8 mouse cellular contexts compared by ENCODE assay signal in the genomic region with DNA sequence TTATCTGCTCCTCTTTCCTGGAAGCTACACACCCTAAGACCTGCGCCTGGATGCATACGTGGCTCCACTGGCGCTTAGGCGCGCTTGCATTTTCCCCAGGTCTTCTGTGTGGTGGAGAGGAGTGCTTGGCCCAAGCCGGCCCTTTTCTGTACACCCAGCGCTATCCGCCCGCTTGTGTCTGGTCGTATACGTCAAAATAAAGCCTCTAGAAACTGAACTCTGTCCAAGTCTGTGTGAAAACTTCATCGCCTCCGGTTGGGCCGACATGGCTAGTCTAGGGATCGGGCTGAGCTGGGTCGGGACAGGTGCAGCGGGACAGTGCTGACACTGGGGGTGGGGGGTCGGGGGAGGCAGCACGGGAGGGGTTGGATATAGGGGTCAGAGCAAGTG. TPM values are rescaled to one million over a fixed set of nuclear protein-coding genes. Genes with fewer than 3 reads are reported as not detected.
DNase-seq lines count a peak whose midpoint lies in the region; ATAC-seq and TF ChIP-seq lines count a peak whose summit lies in the region.

No protein-coding gene starts in this region.

- TF ChIP-seq CTCF in left cerebral cortex, adult 2 months (IDR thresholded peaks at IDR 0.05) = no peak

- H3K4me2 ChIP-seq in hindbrain, embryonic 15.5 days = peak overlapping the region; percentile 89
- H3K4me2 ChIP-seq in myocyte (ENCODE audit: low read depth) = peak overlapping the region; percentile 88

- no peaks in the 10 kb centered on the region for H3K9me3 ChIP-seq in hindbrain, embryonic 15.5 days

- H3K4me3 ChIP-seq in left cerebral cortex, adult 2 months = peak overlapping the region; percentile 92
- peak overlapping the region; percentile 54 for H3K4me3 ChIP-seq in hindbrain, embryonic 15.5 days
- peak overlapping the region; percentile 77 for H3K4me3 ChIP-seq in myocyte

- H3K27ac ChIP-seq in left cerebral cortex, adult 2 months = no peak overlapping the region
- peak overlapping the region; percentile 78 for H3K27ac ChIP-seq in hindbrain, embryonic 15.5 days (replicated peaks)

- peaks cover 7% of the 10 kb centered on the region for H3K79me2 ChIP-seq in myocyte (ENCODE audit: control insufficient read depth, insufficient read depth)

- H3K27me3 ChIP-seq in hindbrain, embryonic 15.5 days = no peaks in the 10 kb centered on the region
- H3K27me3 ChIP-seq in myocyte (ENCODE audit: control insufficient read depth, insufficient read depth, insufficient read length) = no peaks in the 10 kb centered on the region

- peak in 1 of 2 experiments; percentile 23 for DNase-seq in left cerebral cortex, adult 2 months (ENCODE audit: extremely low spot score in 1 of 2, low spot score in 2 of 2)
- DNase-seq in left cerebral cortex, postnatal 25 days (ENCODE audit: low spot score in 2 of 2) = no peak
- DNase-seq in left cerebral cortex, postnatal 4 days = no peak
- DNase-seq in left cerebral cortex, adult 11 months (ENCODE audit: low spot score) = no peak
- no peak for DNase-seq in left cerebral cortex, postnatal 36 days (ENCODE audit: low spot score in 2 of 2)

- H3K36me3 ChIP-seq in hindbrain, embryonic 15.5 days = peaks cover 35% of the 10 kb centered on the region
- H3K36me3 ChIP-seq in myocyte (ENCODE audit: control insufficient read depth, insufficient read depth) = no peaks in the 10 kb centered on the region

- intact Hi-C loops in left cerebral cortex, adult 2 months (cut with DNase I) = no loop called here
- intact Hi-C loops in left cerebral cortex, postnatal 25 days (cut with DNase I) = loop anchor here (5.0 kb wide), 1 partner anchor 46 kb away; a partner anchor contains a TSS
- intact Hi-C loops in left cerebral cortex, postnatal 4 days (cut with DNase I) = loop anchor here (5.0 kb wide), 1 partner anchor 146 kb away; no protein-coding TSS in a partner anchor
- intact Hi-C loops in left cerebral cortex, postnatal 36 days (cut with DNase I) = loop anchor here (5.0 kb wide), 1 partner anchor 146 kb away; no protein-coding TSS in a partner anchor

- no peak for TF ChIP-seq POLR2A in myocyte (IDR thresholded peaks at IDR 0.05; ENCODE audit: insufficient read length, low read depth)

- H3ac ChIP-seq in myocyte (ENCODE audit: control insufficient read depth, insufficient read length) = peak overlapping the region; percentile 32

- H3K9ac ChIP-seq in hindbrain, embryonic 15.5 days = peak overlapping the region; percentile 27

- WGBS in hindbrain, embryonic 15.5 days = under 1% methylated on average over 19 of the region's 19 CpGs

- H3K4me1 ChIP-seq in hindbrain, embryonic 15.5 days (replicated peaks) = peaks cover 38% of the 10 kb centered on the region

- ATAC-seq in common myeloid progenitor, adult 5-6 weeks (replicated peaks; ENCODE audit: low read depth, poor library complexity, severe bottlenecking) = peak; percentile 1; the same call in 1 of the 2 replicates
- peak; percentile 35 for ATAC-seq in hindbrain, embryonic 15.5 days (ENCODE audit: low FRiP score, low read depth)

TF ChIP-seq in myocyte, 11 proteins besides CTCF, POLR2A, EP300 and RAD21:
- no peak for TF ChIP-seq REST (IDR thresholded peaks at IDR 0.05; ENCODE audit: insufficient read depth, insufficient read length)
- TF ChIP-seq MYOD1 (IDR thresholded peaks at IDR 0.05; ENCODE audit: control insufficient read depth in 1 of 3, insufficient read length in 2 of 3, low read depth in 2 of 3) = no peak
- TF ChIP-seq MYOG (IDR thresholded peaks at IDR 0.05; ENCODE audit: control insufficient read depth in 1 of 3, insufficient read depth in 1 of 3, insufficient read length in 2 of 3, low read depth in 2 of 3) = no peak
- no peak for TF ChIP-seq USF1 (IDR thresholded peaks at IDR 0.05; ENCODE audit: low read depth)
- no peak for TF ChIP-seq TCF3 (IDR thresholded peaks at IDR 0.05; ENCODE audit: insufficient read length, low read depth)
- no peak for TF ChIP-seq SRF (IDR thresholded peaks at IDR 0.05; ENCODE audit: control insufficient read depth, insufficient read length, low read depth)
- TF ChIP-seq POLR2AphosphoS2 (IDR thresholded peaks at IDR 0.05; ENCODE audit: insufficient read length, low read depth) = no peak
- no peak for TF ChIP-seq MAX (IDR thresholded peaks at IDR 0.05; ENCODE audit: low read depth)
- no peak for TF ChIP-seq TCF12 (IDR thresholded peaks at IDR 0.05; ENCODE audit: insufficient read depth, poor library complexity, severe bottlenecking)
TF ChIP-seq in myocyte: peak in this region for 0.

RNA-seq across cellular contexts. Expression of a gene that starts 0.5 kb away (rescaled TPM):
- 10 to 100 TPM; 16.5 to 17.4 TPM for total RNA-seq in left cerebral cortex, adult 2 months (2021)
- 10 to 100 TPM; 16.7 to 17.5 TPM for total RNA-seq in left cerebral cortex, postnatal 25 days (2021)
- total RNA-seq in common myeloid progenitor, adult 5-6 weeks (2017) = 10.7 and 13.0 TPM in 2 replicates
- 21.2 and 23.9 TPM in 2 replicates for polyA plus RNA-seq in hindbrain, embryonic 15.5 days (2015; fragmentation: Nextera tagmentation; extraction: Ambion mirVana)
- 32.0 TPM for polyA plus RNA-seq in myocyte (2012; fragmentation: generic; extraction: Trizol)
- 10 to 100 TPM; 15.2 to 15.5 TPM for total RNA-seq in left cerebral cortex, postnatal 4 days (2021)
- total RNA-seq in left cerebral cortex, postnatal 36 days (2021) = 10 to 100 TPM; 14.4 to 17.0 TPM

RNA-seq across cellular contexts. Expression of a gene that starts 4.4 kb away (rescaled TPM):
- total RNA-seq in left cerebral cortex, adult 2 months (2021) = 1 to 10 TPM; 1.9 to 2.1 TPM
- total RNA-seq in left cerebral cortex, postnatal 25 days (2021) = 1 to 10 TPM; 1.7 to 2.2 TPM
- total RNA-seq in common myeloid progenitor, adult 5-6 weeks (2017) = 0.49 and 3.3 TPM in 2 replicates
- polyA plus RNA-seq in hindbrain, embryonic 15.5 days (2015; fragmentation: Nextera tagmentation; extraction: Ambion mirVana) = 2.6 and 2.9 TPM in 2 replicates
- 1.8 TPM for polyA plus RNA-seq in myocyte (2012; fragmentation: generic; extraction: Trizol)
- 1 to 10 TPM; 1.6 to 2.8 TPM for total RNA-seq in left cerebral cortex, postnatal 4 days (2021)
- 1 to 10 TPM; 1.7 to 1.8 TPM for total RNA-seq in left cerebral cortex, postnatal 36 days (2021)

RNA-seq across cellular contexts. Expression of a gene that starts 31.7 kb away (rescaled TPM):
- not detected for total RNA-seq in left cerebral cortex, adult 2 months (2021)
- total RNA-seq in left cerebral cortex, postnatal 25 days (2021) = not detected
- not detected in 2 replicates for total RNA-seq in common myeloid progenitor, adult 5-6 weeks (2017)
- polyA plus RNA-seq in hindbrain, embryonic 15.5 days (2015; fragmentation: Nextera tagmentation; extraction: Ambion mirVana) = 0.18 TPM in 1 of 2 replicates, not detected in the other
- polyA plus RNA-seq in myocyte (2012; fragmentation: generic; extraction: Trizol) = 0.65 TPM
- total RNA-seq in left cerebral cortex, postnatal 4 days (2021) = not detected
- total RNA-seq in left cerebral cortex, postnatal 36 days (2021) = not detected

RNA-seq across cellular contexts. Expression of a gene that starts 34.6 kb away (rescaled TPM):
- total RNA-seq in left cerebral cortex, adult 2 months (2021) = 100 to 1,000 TPM; 107 to 108 TPM
- total RNA-seq in left cerebral cortex, postnatal 25 days (2021) = 10 to 100 TPM; 81.9 to 88.7 TPM
- 25.7 and 26.2 TPM in 2 replicates for total RNA-seq in common myeloid progenitor, adult 5-6 weeks (2017)
- polyA plus RNA-seq in hindbrain, embryonic 15.5 days (2015; fragmentation: Nextera tagmentation; extraction: Ambion mirVana) = 48.9 TPM in 2 replicates
- 33.4 TPM for polyA plus RNA-seq in myocyte (2012; fragmentation: generic; extraction: Trizol)
- total RNA-seq in left cerebral cortex, postnatal 4 days (2021) = 10 to 100 TPM; 92.5 to 93.8 TPM
- total RNA-seq in left cerebral cortex, postnatal 36 days (2021) = 100 to 1,000 TPM in 1 of 2 experiments, 10 to 100 TPM in 1; 77.6 to 107 TPM

RNA-seq across cellular contexts. Expression of a gene that starts 45.8 kb away (rescaled TPM):
- total RNA-seq in left cerebral cortex, adult 2 months (2021) = 10 to 100 TPM; 31.0 to 31.8 TPM
- total RNA-seq in left cerebral cortex, postnatal 25 days (2021) = 10 to 100 TPM; 29.8 to 36.9 TPM
- 60.8 and 79.3 TPM in 2 replicates for total RNA-seq in common myeloid progenitor, adult 5-6 weeks (2017)
- 52.2 and 62.2 TPM in 2 replicates for polyA plus RNA-seq in hindbrain, embryonic 15.5 days (2015; fragmentation: Nextera tagmentation; extraction: Ambion mirVana)
- polyA plus RNA-seq in myocyte (2012; fragmentation: generic; extraction: Trizol) = 59.0 TPM
- 10 to 100 TPM; 46.1 to 50.1 TPM for total RNA-seq in left cerebral cortex, postnatal 4 days (2021)
- total RNA-seq in left cerebral cortex, postnatal 36 days (2021) = 10 to 100 TPM; 23.9 to 39.4 TPM
